23 mouse cellular contexts compared by ENCODE assay signal in genomic region chr16:56700898-56701297, GRCm38 (mm10). TPM values are rescaled to one million over a fixed set of nuclear protein-coding genes. Genes with fewer than 3 reads are reported as not detected.
DNase-seq lines count a peak whose midpoint lies in the region; ATAC-seq and TF ChIP-seq lines count a peak whose summit lies in the region.
"Had no signal": no experiment of that assay in that cellular context is flagged by ENCODE, and none has a peak within 500 bp of the region (broad histone marks: within the 10 kb centered on the region; RNA-seq: fewer than 3 reads in every experiment).

No protein-coding gene starts in this region.

- WGBS in forebrain, postnatal 0 days: 91% methylated on average over 3 of the region's 3 CpGs

- no peak for TF ChIP-seq EP300 in CH12.LX (IDR thresholded peaks at IDR 0.05; ENCODE audit: low read length)
- no peak for TF ChIP-seq EP300 in MEL (IDR thresholded peaks at IDR 0.05; ENCODE audit: low read depth in 1 of 2, low read length in 2 of 2)

- H3K9ac ChIP-seq in CH12.LX (ENCODE audit: insufficient read depth, low read depth) (no peak overlapping the region), ES-E14 (ENCODE audit: insufficient read depth, low read depth, low read length, poor library complexity, severe bottlenecking) (no peak overlapping the region), MEL (ENCODE audit: control insufficient read depth, low read depth, low read length, poor library complexity, severe bottlenecking) (no peak overlapping the region)
- H3K9ac ChIP-seq in forebrain, postnatal 0 days: no peak overlapping the region

- in situ Hi-C loops in CH12.LX (cut with MboI; ENCODE audit: low pct_ligation_motif_present, low pct_unique_long_range_greater_than_20kb, low sequenced_read_pairs): loop anchor here (25.0 kb wide), 1 partner anchor 764 kb away; the partner anchor contains the start of gene Cep97
- in situ Hi-C loops in ES-E14 (cut with MboI; ENCODE audit: low sequenced_read_pairs in 2 of 2, unreplicated experiment in 2 of 2): no loop called here

- TF ChIP-seq POLR2A in CH12.LX (IDR thresholded peaks at IDR 0.05; ENCODE audit: low read depth, low read length): no peak
- TF ChIP-seq POLR2A in MEL (IDR thresholded peaks at IDR 0.05; ENCODE audit: control insufficient read depth in 1 of 2, insufficient read depth in 1 of 2, low read depth in 1 of 2, low read length in 2 of 2, poor library complexity in 1 of 2): no peak

- no peak overlapping the region for H3K27ac ChIP-seq in CH12.LX (ENCODE audit: insufficient read depth, low read depth)
- H3K27ac ChIP-seq in ES-E14 (ENCODE audit: insufficient read depth, low read depth, low read length, poor library complexity, severe bottlenecking): no peak overlapping the region
- H3K27ac ChIP-seq in MEL (ENCODE audit: control insufficient read depth, low read depth, low read length): no peak overlapping the region
- H3K27ac ChIP-seq in forebrain, postnatal 0 days (ENCODE audit: low read depth, low read length): no peak overlapping the region

- no peak for TF ChIP-seq CTCF in CH12.LX (conservative IDR thresholded peaks at IDR 0.05 in 1 of 2, IDR thresholded peaks at IDR 0.05 in 1 of 2; ENCODE audit: low read depth in 2 of 2, low read length in 2 of 2)
- no peak for TF ChIP-seq CTCF in MEL (IDR thresholded peaks at IDR 0.05 in 2 of 3, conservative IDR thresholded peaks at IDR 0.05 in 1 of 3; ENCODE audit: control insufficient read depth in 1 of 3, insufficient read depth in 1 of 3, low read depth in 2 of 3, low read length in 3 of 3, poor library complexity in 1 of 3, severe bottlenecking in 1 of 3)
- no peak for TF ChIP-seq CTCF in forebrain, postnatal 0 days (IDR thresholded peaks at IDR 0.05; ENCODE audit: low read depth)

- dilution Hi-C loops in CH12.LX (cut with MboI; ENCODE audit: extremely low pct_ligation_motif_present, extremely low pct_unique_long_range_greater_than_20kb, low sequenced_read_pairs): no loop called here

- H3K79me2 ChIP-seq in CH12.LX (replicated peaks; ENCODE audit: control insufficient read depth, extremely low read depth, insufficient read depth, poor library complexity, severe bottlenecking) (peaks cover 2% of the 10 kb centered on the region; the same call in 1 of the 2 replicates), MEL (ENCODE audit: control insufficient read depth, insufficient read depth, low read length, poor library complexity) (peaks cover 2% of the 10 kb centered on the region; the same call in 1 of the 2 replicates)

- H3K9me3 ChIP-seq in CH12.LX (replicated peaks; ENCODE audit: low read length): no peaks in the 10 kb centered on the region
- H3K9me3 ChIP-seq in ES-E14 (ENCODE audit: control insufficient read depth, insufficient read depth, low read depth, low read length): no peaks in the 10 kb centered on the region
- H3K9me3 ChIP-seq in MEL (replicated peaks; ENCODE audit: insufficient read depth, low read length): no peaks in the 10 kb centered on the region
- no peaks in the 10 kb centered on the region for H3K9me3 ChIP-seq in forebrain, postnatal 0 days (ENCODE audit: low read length)
- H3K9me3 ChIP-seq: G1E had no signal

- H3K36me3 ChIP-seq in CH12.LX (replicated peaks in 1 of 2; ENCODE audit: control insufficient read depth in 1 of 2, insufficient read depth in 1 of 2, low read length in 1 of 2) (peaks cover 39 to 75% of the 10 kb centered on the region in 2 experiments), ES-E14 (ENCODE audit: control insufficient read depth, insufficient read depth, low read length, poor library complexity, severe bottlenecking) (peaks cover 9% of the 10 kb centered on the region), MEL (ENCODE audit: control insufficient read depth in 1 of 2, insufficient read depth in 2 of 2, low read length in 2 of 2) (peaks cover 0 to 64% of the 10 kb centered on the region in 2 experiments; a peak in 2 of 4 replicates)
- H3K36me3 ChIP-seq in forebrain, postnatal 0 days (ENCODE audit: insufficient read depth): peaks cover 20% of the 10 kb centered on the region

- H3K27me3 ChIP-seq in CH12.LX (replicated peaks) (no peaks in the 10 kb centered on the region), MEL (ENCODE audit: control insufficient read depth in 1 of 2, insufficient read depth in 2 of 2, low read length in 2 of 2) (no peaks in the 10 kb centered on the region)
- no peaks in the 10 kb centered on the region for H3K27me3 ChIP-seq in forebrain, postnatal 0 days (ENCODE audit: insufficient read depth, low read length)
- H3K27me3 ChIP-seq: Patski had no signal

- H3K4me1 ChIP-seq in CH12.LX (ENCODE audit: control insufficient read depth in 1 of 2, insufficient read depth in 2 of 2): peaks cover 2 to 4% of the 10 kb centered on the region in 2 experiments; a peak in 1 of 4 replicates
- no peaks in the 10 kb centered on the region for H3K4me1 ChIP-seq in ES-E14 (ENCODE audit: control insufficient read depth in 2 of 2, insufficient read depth in 2 of 2, low read length in 2 of 2, poor library complexity in 1 of 2)
- no peaks in the 10 kb centered on the region for H3K4me1 ChIP-seq in MEL (ENCODE audit: control insufficient read depth in 1 of 2, insufficient read depth in 2 of 2, low read length in 2 of 2)
- H3K4me1 ChIP-seq in forebrain, postnatal 0 days (ENCODE audit: insufficient read depth): no peaks in the 10 kb centered on the region

- TF ChIP-seq RAD21 in CH12.LX (IDR thresholded peaks at IDR 0.05; ENCODE audit: low read depth, low read length): no peak
- TF ChIP-seq RAD21 in MEL (IDR thresholded peaks at IDR 0.05; ENCODE audit: low read depth, low read length): no peak

- no peak overlapping the region for H3K4me2 ChIP-seq in CH12.LX (ENCODE audit: insufficient read depth, low read depth, poor library complexity, severe bottlenecking)
- H3K4me2 ChIP-seq in forebrain, postnatal 0 days (ENCODE audit: low read depth): no peak overlapping the region

- no peak for ATAC-seq in erythroid progenitor cell, adult 5-6 weeks (replicated peaks; ENCODE audit: low FRiP score, poor library complexity, severe bottlenecking)
- no peak for ATAC-seq in forebrain, postnatal 0 days
- ATAC-seq: activated CD4-positive, CD25-positive, alpha-beta regulatory T cell, adult 4 months; CD4-positive, CD25-positive, alpha-beta regulatory T cell, adult 4 months; Patski had no signal

- no peak for DNase-seq in CH12.LX (ENCODE audit: extremely low read depth)
- DNase-seq in ES-E14 (ENCODE audit: low read depth, low spot score): no peak
- no peak for DNase-seq in MEL (ENCODE audit: low read depth, low spot score)
- no peak for DNase-seq in ovary, postnatal 14 days (ENCODE audit: low spot score)
- no peak for DNase-seq in forebrain, postnatal 0 days
- DNase-seq: adrenal gland, adult 2 months; adrenal gland, adult 8-10 months; adrenal gland, postnatal 10 days; adrenal gland, postnatal 14 days; adrenal gland, postnatal 25 days; adrenal gland, postnatal 36 days; B cell, adult 2 months; cerebellum, adult 11 months; cerebellum, adult 11-12 months; cerebellum, adult 18-20 months; cerebellum, adult 2 months; cerebellum, adult 8-10 months; cerebellum, adult 9-10 months had no signal

- H3K4me3 ChIP-seq in CH12.LX (replicated peaks in 1 of 3; ENCODE audit: low read depth in 2 of 3, low read length in 2 of 3, poor library complexity in 1 of 3) (no peak overlapping the region), ES-E14 (ENCODE audit: insufficient read depth in 1 of 2, low read depth in 1 of 2, low read length in 2 of 2, poor library complexity in 1 of 2, severe bottlenecking in 1 of 2) (no peak overlapping the region), MEL (ENCODE audit: control insufficient read depth in 1 of 2, insufficient read depth in 1 of 2, low read depth in 2 of 2, low read length in 2 of 2) (no peak overlapping the region)
- no peak overlapping the region for H3K4me3 ChIP-seq in forebrain, postnatal 0 days (ENCODE audit: low read depth, low read length)

TF ChIP-seq in CH12.LX, 34 proteins besides CTCF, POLR2A, EP300 and RAD21:
- TF ChIP-seq IRF4 (IDR thresholded peaks at IDR 0.05; ENCODE audit: low read depth, low read length): no peak
- peak; percentile 93 for TF ChIP-seq MAFK (IDR thresholded peaks at IDR 0.05; ENCODE audit: insufficient replicate concordance, low read length)

TF ChIP-seq in ES-E14, 5 proteins besides CTCF, POLR2A, EP300 and RAD21:
- TF ChIP-seq HCFC1 (IDR thresholded peaks at IDR 0.05; ENCODE audit: borderline replicate concordance, insufficient read depth, low read length) (no peak), MAFK (IDR thresholded peaks at IDR 0.05; ENCODE audit: insufficient read depth, low read depth, low read length) (peak; percentile 75), ZC3H11A (IDR thresholded peaks at IDR 0.05; ENCODE audit: borderline replicate concordance, low read depth, low read length) (no peak)
TF ChIP-seq in ES-E14: peak in this region for 1.

TF ChIP-seq in MEL, 35 proteins besides CTCF, POLR2A, EP300 and RAD21:
- TF ChIP-seq MAFK (IDR thresholded peaks at IDR 0.05; ENCODE audit: borderline replicate concordance, low read depth, low read length) (peak; percentile 38; the same call in 1 of the 2 replicates), TAL1 (IDR thresholded peaks at IDR 0.05; ENCODE audit: low read length) (no peak)

RNA-seq across cellular contexts. Expression of gene Tfg, which starts 16.4 kb away (rescaled TPM):
- total RNA-seq in CH12.LX (2012; rRNA removed): 54.2 and 56.7 TPM in 2 replicates
- total RNA-seq in CH12.LX (2014; rRNA removed): 103 and 104 TPM in 2 replicates
- polyA plus RNA-seq in CH12.LX (2012; ENCODE audit: insufficient read length, low read depth): 84.1 and 132 TPM in 2 replicates
- total RNA-seq in ES-E14 (2012; rRNA removed): 21.2 and 39.1 TPM in 2 replicates
- total RNA-seq in MEL (2012; rRNA removed): 50.9 and 52.2 TPM in 2 replicates
- polyA plus RNA-seq in MEL (2012; ENCODE audit: insufficient read depth in 1 of 2, insufficient read length in 2 of 2, low read depth in 1 of 2, low replicate concordance in 2 of 2, missing spikeins in 1 of 2): 100 to 1,000 TPM in 1 of 2 experiments, not detected in 1; 113 TPM
- 32.8 and 65.0 TPM in 2 replicates for total RNA-seq in erythroid progenitor cell, adult 5-6 weeks (2015; ENCODE audit: low replicate concordance)
- total RNA-seq in erythroid progenitor cell, adult 5-6 weeks (2017; ENCODE audit: low replicate concordance): 23.1 and 55.2 TPM in 2 replicates
- 95.9 and 105 TPM in 2 replicates for total RNA-seq in forebrain, postnatal 0 days (2014; rRNA removed)
- 151 and 155 TPM in 2 replicates for polyA plus RNA-seq in forebrain, postnatal 0 days (2015; fragmentation: Nextera tagmentation; extraction: Ambion mirVana)

Comparison
In these comparisons a context has a peak if more than half of its experiments do, and no peak if none do; other contexts are left out.
1. Of the 35 proteins assayed by ChIP-seq in both MEL and CH12.LX: peak only in MEL: none; only in CH12.LX: none; in both: MAFK; in neither: 34.